Mouse (Mus musculus): Measurements from ENCODE around the gene Ryr3.
A peak's percentile ranks its signal among the peaks of the same experiment; 100 is the strongest.

Ryr3 gene

GRCm38 (mm10) chr2:112812637-112813402, 404.1 kb downstream of the Ryr3 start:
- 0 out of 2 replicates have a peak, but pooled peaks have one; percentile 36 for ATAC-seq (ENCODE audit: insufficient number of reproducible peaks, low FRiP score, low TSS enrichment)

- no peak for ATAC-seq (ENCODE audit: insufficient number of reproducible peaks, low FRiP score, low TSS enrichment)
Observed at GRCm38 (mm10) chr2:112806015-112806414, 410.9 kb downstream of the Ryr3 start.

GRCm38 (mm10) chr2:112799995-112800353, 416.9 kb downstream of the Ryr3 start:
- peak; percentile 53 for ATAC-seq (ENCODE audit: insufficient number of reproducible peaks, low FRiP score, low TSS enrichment)

- ATAC-seq (ENCODE audit: insufficient number of reproducible peaks, low FRiP score, low TSS enrichment) = 0 out of 2 replicates have a peak, but pooled peaks have one; percentile 16
Observed at GRCm38 (mm10) chr2:112799351-112799994, 417.4 kb downstream of the Ryr3 start.

- ATAC-seq (ENCODE audit: insufficient number of reproducible peaks, low FRiP score, low TSS enrichment) = no peak
Observed at GRCm38 (mm10) chr2:112781631-112782030, 435.3 kb downstream of the Ryr3 start.

- 0 out of 2 replicates have a peak, but pooled peaks have one; percentile 45 for ATAC-seq (ENCODE audit: insufficient number of reproducible peaks, low FRiP score, low TSS enrichment)
Observed at GRCm38 (mm10) chr2:112774762-112775161, 442.1 kb downstream of the Ryr3 start.

- ATAC-seq (ENCODE audit: insufficient number of reproducible peaks, low FRiP score, low TSS enrichment) = no peak
Observed at GRCm38 (mm10) chr2:112767665-112768064, 449.2 kb downstream of the Ryr3 start.

- ATAC-seq (ENCODE audit: insufficient number of reproducible peaks, low FRiP score, low TSS enrichment) = no peak
Observed at GRCm38 (mm10) chr2:112765046-112765445, 451.9 kb downstream of the Ryr3 start.

GRCm38 (mm10) chr2:112764274-112764673, 452.6 kb downstream of the Ryr3 start:
- ATAC-seq (ENCODE audit: insufficient number of reproducible peaks, low FRiP score, low TSS enrichment) = no peak

- no peak for ATAC-seq (ENCODE audit: insufficient number of reproducible peaks, low FRiP score, low TSS enrichment)
Observed at GRCm38 (mm10) chr2:112762006-112762405, 454.9 kb downstream of the Ryr3 start.

GRCm38 (mm10) chr2:112761196-112761913, 455.5 kb downstream of the Ryr3 start:
- no peak for ATAC-seq (ENCODE audit: insufficient number of reproducible peaks, low FRiP score, low TSS enrichment)

- ATAC-seq (ENCODE audit: insufficient number of reproducible peaks, low FRiP score, low TSS enrichment) = no peak
Observed at GRCm38 (mm10) chr2:112760692-112761091, 456.2 kb downstream of the Ryr3 start.

GRCm38 (mm10) chr2:112759678-112760077, 457.2 kb downstream of the Ryr3 start:
- ATAC-seq (ENCODE audit: insufficient number of reproducible peaks, low FRiP score, low TSS enrichment) = no peak

GRCm38 (mm10) chr2:112758732-112759131, 458.2 kb downstream of the Ryr3 start:
- no peak for ATAC-seq (ENCODE audit: insufficient number of reproducible peaks, low FRiP score, low TSS enrichment)

GRCm38 (mm10) chr2:112753316-112753715, 463.6 kb downstream of the Ryr3 start:
- ATAC-seq (ENCODE audit: insufficient number of reproducible peaks, low FRiP score, low TSS enrichment) = no peak

- no peak for ATAC-seq (ENCODE audit: insufficient number of reproducible peaks, low FRiP score, low TSS enrichment)
Observed at GRCm38 (mm10) chr2:112751416-112751815, 465.5 kb downstream of the Ryr3 start.

GRCm38 (mm10) chr2:112748532-112748931, 468.4 kb downstream of the Ryr3 start:
- no peak for ATAC-seq (ENCODE audit: insufficient number of reproducible peaks, low FRiP score, low TSS enrichment)

- no peak for ATAC-seq (ENCODE audit: insufficient number of reproducible peaks, low FRiP score, low TSS enrichment)
Observed at GRCm38 (mm10) chr2:112732942-112733341, 484.0 kb downstream of the Ryr3 start.

- ATAC-seq (ENCODE audit: insufficient number of reproducible peaks, low FRiP score, low TSS enrichment) = no peak
Observed at GRCm38 (mm10) chr2:112727842-112728241, 489.1 kb downstream of the Ryr3 start.

- no peak for ATAC-seq (ENCODE audit: insufficient number of reproducible peaks, low FRiP score, low TSS enrichment)
Observed at GRCm38 (mm10) chr2:112721217-112721616, 495.7 kb downstream of the Ryr3 start.

- no peak for ATAC-seq (ENCODE audit: insufficient number of reproducible peaks, low FRiP score, low TSS enrichment)
Observed at GRCm38 (mm10) chr2:112720715-112721114, 496.2 kb downstream of the Ryr3 start.
